Mouse (Mus musculus): ENCODE results near the gene Wnt9a. TPM values are rescaled to one million over a fixed set of nuclear protein-coding genes. Genes with fewer than 3 reads are reported as not detected.

Gene Wnt9a
- polyA plus RNA-seq, 1 experiment from 2014 or later, result 3.9 TPM

Small RNA genes within 50 kb of the gene (microRNA-seq; reads per million reads assigned to microRNA genes)
- not detected for gene Gm24756

Other genes starting within 250 kb of the Wnt9a start
- 1.9 and 3.0 TPM in 2 replicates for gene Obscn, start 170.5 kb upstream of the Wnt9a start, polyA plus RNA-seq (2015; fragmentation: Nextera tagmentation; extraction: Ambion mirVana)
- 4.6 and 4.8 TPM in 2 replicates for gene Iba57, start 143.2 kb upstream of the Wnt9a start, polyA plus RNA-seq (2015; fragmentation: Nextera tagmentation; extraction: Ambion mirVana)
- 0.31 and 0.50 TPM in 2 replicates for gene Gjc2, start 123.7 kb upstream of the Wnt9a start, polyA plus RNA-seq (2015; fragmentation: Nextera tagmentation; extraction: Ambion mirVana)
- gene Guk1, start 114.7 kb upstream of the Wnt9a start, polyA plus RNA-seq (2015; fragmentation: Nextera tagmentation; extraction: Ambion mirVana), result 127 and 129 TPM in 2 replicates
- 83.1 and 84.8 TPM in 2 replicates for gene Mrpl55, start 104.4 kb upstream of the Wnt9a start, polyA plus RNA-seq (2015; fragmentation: Nextera tagmentation; extraction: Ambion mirVana)
- 35.2 and 37.0 TPM in 2 replicates for gene 2310033P09Rik, start 98.6 kb upstream of the Wnt9a start, polyA plus RNA-seq (2015; fragmentation: Nextera tagmentation; extraction: Ambion mirVana)
- gene Arf1, start 78.7 kb upstream of the Wnt9a start, polyA plus RNA-seq (2015; fragmentation: Nextera tagmentation; extraction: Ambion mirVana), result 725 and 739 TPM in 2 replicates
- 0.48 and 0.55 TPM in 2 replicates for gene Wnt3a, start 16.2 kb upstream of the Wnt9a start, polyA plus RNA-seq (2015; fragmentation: Nextera tagmentation; extraction: Ambion mirVana)
- not detected in 2 replicates for gene Prss38, start 68.7 kb downstream of the Wnt9a start, polyA plus RNA-seq (2015; fragmentation: Nextera tagmentation; extraction: Ambion mirVana)
- 9.8 and 10.3 TPM in 2 replicates for gene Jmjd4, start 143.1 kb downstream of the Wnt9a start, polyA plus RNA-seq (2015; fragmentation: Nextera tagmentation; extraction: Ambion mirVana)
- gene Snap47, start 144.3 kb downstream of the Wnt9a start, polyA plus RNA-seq (2015; fragmentation: Nextera tagmentation; extraction: Ambion mirVana), result 92.9 and 94.0 TPM in 2 replicates
- gene Zfp867, start 165.5 kb downstream of the Wnt9a start, polyA plus RNA-seq (2015; fragmentation: Nextera tagmentation; extraction: Ambion mirVana), result 7.8 and 10.0 TPM in 2 replicates
- 24.5 and 25.2 TPM in 2 replicates for gene Zkscan17, start 219.8 kb downstream of the Wnt9a start, polyA plus RNA-seq (2015; fragmentation: Nextera tagmentation; extraction: Ambion mirVana)
- 0.31 and 0.54 TPM in 2 replicates for gene Nlrp3, start 234.6 kb downstream of the Wnt9a start, polyA plus RNA-seq (2015; fragmentation: Nextera tagmentation; extraction: Ambion mirVana)

Measured in lung, embryonic 16.5 days (tissue).